22 mouse cellular contexts compared by ENCODE assay signal in the genomic region with DNA sequence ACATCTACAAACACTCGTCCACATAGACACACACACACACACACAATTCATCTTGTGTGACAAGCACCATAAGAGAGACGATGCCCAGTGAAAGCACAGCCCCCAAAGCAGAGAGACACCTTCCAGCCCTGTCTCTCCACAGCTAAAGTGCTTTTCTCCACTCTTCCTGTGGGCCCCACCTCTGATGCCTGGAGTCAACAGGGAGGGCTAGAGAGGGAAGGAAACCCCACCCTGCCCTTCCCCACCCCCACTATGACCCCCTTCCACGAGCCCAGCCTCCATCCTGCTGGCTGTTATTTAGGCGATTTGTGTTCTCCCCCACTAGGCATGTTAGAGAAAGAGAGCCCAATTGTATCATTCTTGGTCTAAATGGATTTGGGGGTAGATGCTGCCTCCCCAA. TPM values are rescaled to one million over a fixed set of nuclear protein-coding genes. Genes with fewer than 3 reads are reported as not detected.
DNase-seq lines count a peak whose midpoint lies in the region; ATAC-seq and TF ChIP-seq lines count a peak whose summit lies in the region.
"Had no signal": no experiment of that assay in that cellular context is flagged by ENCODE, and none has a peak within 500 bp of the region (broad histone marks: within the 10 kb centered on the region; RNA-seq: fewer than 3 reads in every experiment).

No protein-coding gene starts in this region.

- intact Hi-C loops in gastrocnemius, adult 2 months (cut with DNase I): no loop called here
- intact Hi-C loops in gastrocnemius, postnatal 36 days (cut with DNase I): no loop called here

- peak overlapping the region; percentile 53 for H3K27ac ChIP-seq in gastrocnemius, adult 2 months
- H3K27ac ChIP-seq in kidney, embryonic 16.5 days (ENCODE audit: low read length): 0 out of 2 replicates have a peak overlapping the region, but pooled peaks have one; percentile 8
- H3K27ac ChIP-seq in neural tube, embryonic 11.5 days (ENCODE audit: low read depth, low read length): 0 out of 2 replicates have a peak overlapping the region, but pooled peaks have one; percentile 7
- H3K27ac ChIP-seq: embryonic facial prominence, embryonic 15.5 days; limb, embryonic 15.5 days; midbrain, embryonic 10.5 days had no signal

- WGBS in kidney, embryonic 16.5 days: 27% methylated on average over 4 of the region's 4 CpGs
- 47% methylated on average over 4 of the region's 4 CpGs for WGBS in neural tube, embryonic 11.5 days

- no peaks in the 10 kb centered on the region for H3K9me3 ChIP-seq in kidney, embryonic 16.5 days (ENCODE audit: low read length)
- no peaks in the 10 kb centered on the region for H3K9me3 ChIP-seq in neural tube, embryonic 11.5 days (ENCODE audit: control insufficient read depth, low read length)
- H3K9me3 ChIP-seq: embryonic facial prominence, embryonic 15.5 days; heart, embryonic 12.5 days; limb, embryonic 15.5 days; midbrain, embryonic 10.5 days had no signal

- no peaks in the 10 kb centered on the region for H3K36me3 ChIP-seq in kidney, embryonic 16.5 days (ENCODE audit: insufficient read depth, low read length)
- H3K36me3 ChIP-seq in neural tube, embryonic 11.5 days (ENCODE audit: control insufficient read depth, insufficient read depth, low read length): no peaks in the 10 kb centered on the region
- H3K36me3 ChIP-seq: embryonic facial prominence, embryonic 15.5 days; heart, embryonic 12.5 days; limb, embryonic 15.5 days; midbrain, embryonic 10.5 days had no signal

- DNase-seq in gastrocnemius, adult 2 months: no peak
- DNase-seq in gastrocnemius, postnatal 36 days: no peak
- no peak for DNase-seq in kidney, postnatal 4 days
- DNase-seq in neural tube, embryonic 11.5 days (ENCODE audit: low spot score): no peak
- DNase-seq in neural tube, embryonic 10.5 days (ENCODE audit: extremely low spot score, low spot score): no peak
- DNase-seq in thymus, postnatal 14 days: no peak
- no peak for DNase-seq in cerebellum, postnatal 25 days
- DNase-seq: adrenal gland, postnatal 10 days; cerebellum, adult 18-20 months; gastrocnemius, postnatal 25 days; kidney, postnatal 10 days; lung, adult 2 months; thymus, postnatal 4 days had no signal

- ATAC-seq in kidney, embryonic 16.5 days (ENCODE audit: low FRiP score, low TSS enrichment): no peak
- no peak for ATAC-seq in neural tube, embryonic 11.5 days (ENCODE audit: insufficient read depth, low FRiP score, low TSS enrichment)
- ATAC-seq: intestine, embryonic 16.5 days had no signal

- H3K27me3 ChIP-seq in kidney, embryonic 16.5 days (ENCODE audit: insufficient read depth, low read length): no peaks in the 10 kb centered on the region
- H3K27me3 ChIP-seq in neural tube, embryonic 11.5 days (ENCODE audit: control insufficient read depth, insufficient read depth, low read length): no peaks in the 10 kb centered on the region
- H3K27me3 ChIP-seq: embryonic facial prominence, embryonic 15.5 days; limb, embryonic 15.5 days had no signal

- H3K9ac ChIP-seq in kidney, embryonic 16.5 days (replicated peaks; ENCODE audit: low read length): no peak overlapping the region
- H3K9ac ChIP-seq in neural tube, embryonic 11.5 days (ENCODE audit: low read length): no peak overlapping the region
- H3K9ac ChIP-seq: embryonic facial prominence, embryonic 15.5 days; heart, embryonic 12.5 days; limb, embryonic 15.5 days had no signal

- no peak overlapping the region for H3K4me3 ChIP-seq in gastrocnemius, adult 2 months
- H3K4me3 ChIP-seq in kidney, embryonic 16.5 days (ENCODE audit: low read length): no peak overlapping the region
- H3K4me3 ChIP-seq in neural tube, embryonic 11.5 days (ENCODE audit: low read depth, low read length): no peak overlapping the region
- H3K4me3 ChIP-seq: embryonic facial prominence, embryonic 15.5 days; heart, embryonic 12.5 days; limb, embryonic 15.5 days; midbrain, embryonic 10.5 days had no signal

- no peak overlapping the region for H3K4me2 ChIP-seq in kidney, embryonic 16.5 days (replicated peaks; ENCODE audit: low read depth, low read length)
- no peak overlapping the region for H3K4me2 ChIP-seq in neural tube, embryonic 11.5 days (ENCODE audit: low read depth)
- H3K4me2 ChIP-seq: embryonic facial prominence, embryonic 15.5 days; heart, embryonic 12.5 days; limb, embryonic 15.5 days had no signal

- TF ChIP-seq CTCF in gastrocnemius, adult 2 months (IDR thresholded peaks at IDR 0.05): no peak

- no peaks in the 10 kb centered on the region for H3K4me1 ChIP-seq in kidney, embryonic 16.5 days (ENCODE audit: insufficient read depth, low read length)
- peaks cover 4% of the 10 kb centered on the region; the same call in 1 of the 2 replicates for H3K4me1 ChIP-seq in neural tube, embryonic 11.5 days (ENCODE audit: control insufficient read depth, insufficient read depth, low read length)
- H3K4me1 ChIP-seq: heart, embryonic 12.5 days had no signal

RNA-seq across cellular contexts. Expression of a gene that starts 49.1 kb away (rescaled TPM):
- total RNA-seq in gastrocnemius, adult 2 months (2021): 1 to 10 TPM; 1.2 to 1.6 TPM
- total RNA-seq in gastrocnemius, postnatal 36 days (2021): 1 to 10 TPM; 1.6 TPM
- polyA plus RNA-seq in kidney, embryonic 16.5 days (2015; fragmentation: Nextera tagmentation; extraction: Ambion mirVana): 1.3 and 1.7 TPM in 2 replicates
- polyA plus RNA-seq in neural tube, embryonic 11.5 days (2014; fragmentation: Nextera tagmentation; extraction: Ambion mirVana): 0.97 and 1.3 TPM in 2 replicates

RNA-seq across cellular contexts. Expression of a gene that starts 57.9 kb away (rescaled TPM):
- total RNA-seq in gastrocnemius, adult 2 months (2021): not detected
- total RNA-seq in gastrocnemius, postnatal 36 days (2021): not detected
- 14.3 and 17.3 TPM in 2 replicates for polyA plus RNA-seq in kidney, embryonic 16.5 days (2015; fragmentation: Nextera tagmentation; extraction: Ambion mirVana)
- 0.14 TPM in 1 of 2 replicates, not detected in the other for polyA plus RNA-seq in neural tube, embryonic 11.5 days (2014; fragmentation: Nextera tagmentation; extraction: Ambion mirVana)
- total RNA-seq: adrenal gland, postnatal 10 days; gastrocnemius, postnatal 25 days; hematopoietic stem cell, adult 5-6 weeks; monocyte, adult 5-6 weeks had no signal
- polyA plus RNA-seq: embryonic facial prominence, embryonic 15.5 days; forebrain, embryonic 11.5 days; heart, embryonic 12.5 days; limb, embryonic 15.5 days; lung, adult 2 months; midbrain, embryonic 10.5 days had no signal
